Mouse (Mus musculus) effector memory CD4-positive, alpha-beta T cell, adult 7 months (primary cell): ENCODE data around the gene Hint1. TPM values are rescaled to one million over a fixed set of nuclear protein-coding genes. Genes with fewer than 3 reads are reported as not detected.

Experiments used
- polyA plus RNA-seq: library from polyadenylated mRNA; unstranded; fragments of 100-300 nt; shearing (Covaris generic); gene quantifications from one replicate; pipeline ENCODE4 v1.2.1, GENCODE M21; 2017

The Hint1 gene
- polyA plus RNA-seq = 208 TPM

DNA sequence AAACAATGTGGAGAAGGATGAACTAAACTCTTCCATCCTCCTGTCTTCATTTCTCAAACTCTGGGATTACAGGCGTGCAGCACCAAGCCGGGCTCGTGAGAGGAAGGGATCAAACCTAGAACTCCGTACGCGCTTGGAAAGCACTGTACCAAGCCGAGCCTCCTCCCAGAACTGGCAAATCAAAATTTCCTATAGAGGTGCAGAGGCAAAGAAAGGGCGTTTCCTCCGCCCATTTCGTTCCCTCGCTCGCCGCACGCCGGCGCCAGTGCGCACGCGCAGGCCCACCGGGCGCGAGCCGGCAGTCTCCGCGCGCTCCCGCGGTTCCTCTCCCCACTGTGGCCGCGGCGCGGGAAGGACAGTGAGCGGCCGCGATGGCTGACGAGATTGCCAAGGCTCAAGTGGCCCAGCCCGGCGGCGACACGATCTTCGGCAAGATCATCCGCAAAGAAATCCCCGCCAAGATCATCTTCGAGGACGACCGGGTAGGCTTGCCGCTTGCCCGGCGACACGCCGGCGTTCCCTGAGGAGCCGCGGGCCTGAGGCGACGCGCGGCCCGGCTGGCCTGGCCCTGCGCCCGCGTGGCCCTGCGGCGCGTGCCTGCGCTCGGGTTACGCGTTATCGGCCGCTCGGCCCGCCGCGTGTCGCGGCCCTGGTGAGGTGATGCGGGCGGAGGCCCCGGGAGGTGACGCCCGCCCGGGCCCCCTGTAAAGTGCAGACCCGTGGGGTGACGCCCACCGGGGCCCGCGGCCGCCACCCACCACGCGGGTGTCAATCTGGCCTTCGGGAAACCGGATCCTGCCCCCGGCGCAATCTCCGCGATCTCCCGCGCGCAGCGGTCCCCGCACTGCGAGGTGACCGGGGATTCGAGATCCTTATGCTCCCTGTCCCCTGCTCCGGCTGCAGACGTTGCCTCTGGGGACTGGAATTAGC lies at the start of gene Hint1:
Gene Hint1, plus strand, starts transcription at position 265 of the 930 bp plus-strand sequence.

GRCm38 (mm10) chr11:54860256-54861038 lies 5.7 kb upstream of the Hint1 start, which contains the start of gene Lyrm7:
Lyrm7 (minus strand) TSS chr11:54860916.

GRCm38 (mm10) chr11:54902333-54903323 lies 36.4 kb downstream of the Hint1 start, which contains the start of gene Gpx3:
Gpx3 (plus strand) TSS chr11:54902453.

Other genes starting within 250 kb of the Hint1 start
- 294 TPM for gene Cdc42se2, start 78.7 kb upstream of the Hint1 start, polyA plus RNA-seq
- gene Lyrm7, start 5.5 kb upstream of the Hint1 start, polyA plus RNA-seq = 1.8 TPM
- gene Gpx3, start 36.1 kb downstream of the Hint1 start, polyA plus RNA-seq = 1.1 TPM
- 258 TPM for gene Tnip1, start 96.5 kb downstream of the Hint1 start, polyA plus RNA-seq
- 622 TPM for gene Anxa6, start 167.1 kb downstream of the Hint1 start, polyA plus RNA-seq
- 16.1 TPM for gene Ccdc69, start 211.7 kb downstream of the Hint1 start, polyA plus RNA-seq
- 31.7 TPM for gene Gm2a, start 231.7 kb downstream of the Hint1 start, polyA plus RNA-seq